Mouse (Mus musculus): ENCODE results near the gene Eras.

DNA sequence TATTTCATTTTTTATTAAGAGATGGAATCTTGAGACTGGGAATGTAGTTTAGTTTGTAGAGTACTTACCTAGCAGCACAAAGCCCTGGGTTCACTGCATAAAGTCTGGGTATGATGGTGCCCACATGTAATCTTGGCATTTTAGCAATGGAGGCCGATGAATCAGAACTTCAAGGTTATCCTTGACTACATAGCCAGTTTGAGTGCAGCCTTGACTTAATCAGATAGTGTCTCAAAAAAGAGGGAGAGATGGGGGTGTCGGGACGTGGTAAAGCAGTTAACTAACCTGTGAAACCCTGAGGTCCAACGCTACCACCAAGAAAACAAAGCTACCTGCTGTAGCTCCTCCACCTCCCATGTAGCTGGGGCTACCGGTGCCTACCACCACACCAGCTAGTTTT, 24.0 kb downstream of the Eras start:
- no peak for TF ChIP-seq CTCF (IDR thresholded peaks at IDR 0.05; ENCODE audit: low read depth)
- TF ChIP-seq EP300 (IDR thresholded peaks at IDR 0.05; ENCODE audit: low read depth): no peak

Measured in liver, postnatal 0 days (tissue).